Mouse (Mus musculus): ENCODE measurements around the gene Flywch2.

The Flywch2 gene

DNA sequence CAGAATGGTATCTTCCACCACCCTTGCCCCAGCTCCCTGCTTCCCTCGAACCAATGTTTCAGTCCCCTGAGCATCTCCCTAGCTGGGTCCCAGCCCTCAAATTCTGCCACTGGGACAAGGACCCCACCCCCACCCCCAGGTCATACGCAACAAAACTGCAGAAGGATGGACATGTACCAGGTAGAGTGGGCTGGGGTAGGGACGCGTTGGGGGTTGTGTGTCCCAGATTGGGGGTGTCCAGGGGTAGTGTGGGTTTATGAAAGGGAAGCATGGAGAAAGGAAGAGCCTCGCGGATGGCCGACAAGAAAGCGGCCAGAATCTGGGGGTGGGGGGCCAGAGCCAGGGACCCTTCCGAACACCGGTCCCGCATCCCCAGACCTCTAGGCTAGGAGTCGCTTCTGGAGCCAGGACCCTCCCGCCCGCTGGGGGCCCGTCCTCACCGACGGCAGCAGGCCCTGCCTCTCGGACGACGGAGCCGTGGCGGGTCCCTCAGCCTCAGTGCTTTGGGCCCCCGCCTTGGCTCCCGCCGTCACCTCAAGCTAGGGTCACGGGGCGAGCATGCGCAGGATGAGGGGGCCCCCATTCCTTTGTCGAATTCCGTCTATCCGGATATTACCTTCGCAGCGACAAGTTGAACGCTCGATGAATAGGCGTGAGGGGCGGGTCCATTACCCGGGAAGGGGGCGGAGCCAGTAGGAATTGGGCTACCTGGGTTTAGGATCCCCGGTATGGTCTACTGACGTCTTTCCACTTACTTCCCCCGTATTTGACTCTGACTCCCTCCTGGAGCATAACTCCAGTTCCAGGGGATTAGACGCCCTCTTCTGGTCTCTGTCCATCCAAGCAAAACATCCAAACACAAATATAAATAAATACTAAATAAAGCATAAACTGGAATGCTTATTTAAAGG lies at the start of gene Flywch2:
Gene Flywch2 (minus strand): TSS at position 521 of the 911 bp plus-strand sequence.
- peak; percentile 83 for DNase-seq (ENCODE audit: low spot score)

DNA sequence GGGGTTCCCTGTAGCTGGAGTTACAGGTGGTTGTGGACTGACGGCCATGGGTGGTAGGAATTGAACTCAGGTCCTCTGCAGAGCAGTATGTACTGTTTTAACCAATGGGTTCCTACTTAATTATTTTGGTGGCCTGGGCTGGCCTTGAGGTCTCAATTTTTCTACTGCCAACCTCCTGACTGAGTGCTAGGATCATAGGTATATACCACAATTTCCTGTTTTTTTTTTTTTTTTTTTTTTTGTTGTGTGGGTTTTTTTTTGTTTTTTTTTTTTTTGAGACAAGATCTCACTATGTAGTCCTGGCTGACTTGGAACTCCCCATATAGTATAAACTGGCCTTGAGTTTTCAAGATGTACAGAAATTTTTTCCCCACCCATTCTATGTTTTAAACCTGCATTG lies 45.3 kb upstream of the Flywch2 start:
- DNase-seq (ENCODE audit: low spot score): no peak

DNA sequence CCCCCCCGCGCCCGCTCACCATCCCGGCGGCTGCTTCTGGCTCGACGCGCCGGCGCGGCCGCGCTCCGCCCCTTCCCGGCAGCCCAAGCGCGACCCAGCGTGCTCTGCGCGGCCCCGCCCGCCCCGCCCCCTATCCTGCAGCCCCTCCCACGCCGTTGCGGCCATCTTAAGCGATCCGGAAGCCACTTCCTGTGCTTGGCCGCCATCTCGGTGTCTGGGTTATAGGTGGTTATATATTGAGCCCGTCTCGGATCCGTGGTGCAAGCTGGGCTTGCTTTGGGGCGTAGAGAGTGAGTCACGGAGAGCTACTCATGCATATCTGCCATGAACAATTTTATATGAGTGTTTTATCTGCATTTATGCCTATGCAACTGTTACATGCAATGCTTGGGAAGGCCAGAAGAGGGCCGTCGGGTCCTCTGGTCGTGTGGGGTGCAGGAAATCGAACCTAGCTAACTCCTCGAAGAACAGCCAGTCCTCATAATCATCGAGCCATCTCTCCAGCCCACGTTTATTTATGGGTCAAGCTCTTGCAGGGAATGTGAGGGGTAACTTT lies 43.3 kb upstream of the Flywch2 start, which contains the start of gene Elob:
Gene Elob (minus strand): TSS at position 73 of the 556 bp plus-strand sequence.
- peak; percentile 93 for DNase-seq (ENCODE audit: low spot score)

DNA sequence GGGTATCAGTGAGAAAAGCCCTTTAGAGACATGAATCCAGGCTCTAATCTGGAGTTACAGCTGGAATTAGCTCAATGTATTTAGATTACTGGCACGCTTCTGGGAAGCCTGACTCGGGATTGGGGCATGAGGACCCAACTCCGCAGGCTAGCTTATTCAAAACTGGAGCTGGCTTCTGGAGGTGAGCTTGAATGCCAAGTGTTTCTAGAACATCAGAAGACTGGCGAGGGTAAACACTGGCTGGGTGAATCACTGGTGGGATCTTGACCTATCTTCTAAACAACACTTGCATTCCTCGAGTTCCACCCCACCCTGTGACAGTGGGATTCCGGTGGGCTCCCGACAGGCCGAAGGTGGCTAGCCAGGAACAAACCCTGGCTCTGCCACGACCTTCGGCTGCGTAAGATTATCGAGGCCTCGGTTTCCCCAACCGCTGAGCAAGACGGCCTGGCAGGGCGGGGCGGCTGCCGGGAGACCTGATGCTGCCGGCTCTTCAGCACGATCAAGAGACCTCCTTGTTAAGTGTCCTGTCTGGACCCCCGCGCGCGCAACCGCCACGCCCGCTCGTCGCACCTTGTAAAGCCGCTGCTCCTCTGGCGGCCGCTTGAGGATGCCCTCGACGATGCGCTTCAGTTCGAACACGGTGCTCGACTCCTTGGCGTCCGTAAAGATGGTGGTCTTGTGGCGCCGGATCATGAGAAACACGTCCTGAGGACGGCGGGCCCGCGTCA lies 42.6 kb upstream of the Flywch2 start:
- DNase-seq (ENCODE audit: low spot score): peak; percentile 76

DNA sequence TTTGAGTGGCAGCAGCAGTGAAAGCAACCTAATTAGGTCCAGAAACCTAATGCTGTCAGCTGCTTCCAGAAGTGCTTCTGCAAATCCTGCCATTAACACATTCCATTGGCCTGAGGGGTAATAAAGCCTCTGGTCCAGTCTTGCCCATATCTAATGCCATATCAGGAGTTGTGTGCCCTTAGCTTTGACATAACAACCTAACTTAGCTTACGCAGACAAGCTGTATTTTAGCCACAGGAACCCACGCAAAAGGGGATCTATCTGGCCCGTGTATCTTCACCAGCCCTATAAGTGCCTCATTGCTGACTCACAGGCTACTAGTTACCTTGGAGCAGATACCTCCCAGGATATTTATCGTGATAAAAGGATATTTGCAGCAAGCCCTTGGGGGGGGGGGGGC lies 39.7 kb upstream of the Flywch2 start:
- DNase-seq (ENCODE audit: low spot score): no peak

DNA sequence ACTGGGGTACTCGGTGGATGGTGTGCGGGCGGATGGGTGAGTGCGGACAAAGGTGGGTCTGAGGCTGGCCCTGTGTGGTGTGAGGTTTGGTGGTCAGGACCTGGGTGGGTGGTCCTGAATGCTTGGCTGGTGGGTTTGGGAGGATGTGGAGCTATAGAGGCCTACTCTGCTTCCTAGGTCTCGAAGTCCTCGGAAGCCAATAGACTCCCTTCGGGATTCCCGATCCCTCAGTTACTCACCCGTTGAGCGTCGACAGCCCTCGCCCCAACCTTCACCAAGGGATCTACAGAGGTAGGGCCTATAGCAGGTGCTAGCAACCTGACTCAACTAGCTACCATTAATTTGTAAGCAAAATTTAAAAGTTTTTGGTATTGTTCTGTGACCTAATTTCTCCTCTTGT lies 37.7 kb upstream of the Flywch2 start:
- no peak for DNase-seq (ENCODE audit: low spot score)

DNA sequence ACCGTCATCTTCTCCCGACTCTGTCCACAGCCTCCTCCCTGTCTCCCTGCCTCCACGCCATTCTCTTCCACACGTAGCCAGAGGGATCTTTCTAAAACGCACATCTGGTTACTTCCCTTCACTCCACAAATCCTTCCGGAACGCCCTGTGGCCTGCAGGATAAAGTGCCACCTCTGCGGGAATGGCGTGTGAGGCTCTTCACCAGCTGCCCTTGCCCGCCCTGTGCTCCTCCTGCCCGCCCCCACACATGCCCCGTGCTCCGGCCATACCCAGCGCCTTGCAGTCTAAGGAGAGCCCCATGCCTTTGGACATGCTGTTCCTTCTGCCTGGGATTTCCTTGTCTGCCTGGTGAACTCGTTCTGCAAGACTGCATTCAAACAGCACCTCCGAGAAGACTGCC lies 37.1 kb upstream of the Flywch2 start:
- DNase-seq (ENCODE audit: low spot score): no peak

DNA sequence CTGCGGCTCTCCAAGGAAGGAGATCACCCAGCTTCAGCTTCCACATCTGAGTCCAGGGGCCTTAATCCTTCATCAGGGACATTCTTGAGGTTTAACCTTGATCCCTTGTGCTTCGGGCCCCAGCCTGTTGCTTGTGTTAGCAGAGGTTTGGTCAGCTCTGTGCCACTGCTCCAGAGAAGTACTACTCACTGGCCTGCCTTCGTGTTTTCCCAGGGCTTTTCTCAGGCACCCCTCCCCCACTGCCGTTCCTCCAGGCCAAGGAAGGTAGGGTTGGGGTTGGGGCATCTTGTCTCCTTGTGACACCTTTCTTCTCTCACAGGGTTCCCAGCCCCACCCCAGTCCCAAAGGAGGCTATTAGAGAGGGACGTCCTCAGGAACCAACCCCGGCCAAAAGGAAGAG lies 36.2 kb upstream of the Flywch2 start:
- DNase-seq (ENCODE audit: low spot score): no peak

DNA sequence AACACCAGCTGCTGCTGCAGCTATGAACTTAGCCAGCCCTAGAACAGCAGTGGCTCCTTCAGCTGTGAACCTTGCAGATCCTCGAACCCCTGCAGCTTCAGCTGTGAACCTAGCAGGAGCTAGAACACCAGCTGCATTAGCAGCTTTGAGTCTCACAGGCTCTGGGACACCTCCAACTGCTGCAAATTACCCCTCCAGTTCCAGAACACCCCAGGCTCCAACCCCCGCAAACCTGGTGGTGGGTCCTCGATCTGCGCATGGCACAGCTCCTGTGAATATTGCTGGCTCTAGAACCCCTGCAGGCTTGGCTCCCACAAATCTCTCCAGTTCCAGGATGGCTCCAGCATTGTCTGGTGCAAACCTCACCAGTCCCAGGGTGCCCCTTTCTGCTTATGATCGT lies 34.9 kb upstream of the Flywch2 start:
- DNase-seq (ENCODE audit: low spot score): no peak

DNA sequence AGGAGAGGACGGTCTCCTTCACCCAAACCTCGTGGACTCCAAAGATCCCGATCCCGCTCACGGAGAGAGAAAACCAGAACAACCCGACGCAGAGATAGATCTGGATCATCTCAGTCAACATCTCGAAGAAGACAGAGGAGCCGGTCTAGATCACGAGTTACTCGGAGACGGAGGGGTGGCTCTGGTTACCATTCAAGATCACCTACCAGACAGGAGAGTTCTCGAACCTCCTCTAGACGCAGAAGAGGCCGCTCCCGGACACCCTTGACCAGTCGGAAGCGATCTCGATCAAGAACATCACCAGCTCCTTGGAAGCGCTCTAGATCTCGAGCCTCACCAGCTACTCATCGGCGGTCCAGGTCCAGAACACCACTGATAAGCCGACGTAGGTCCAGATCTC lies 33.4 kb upstream of the Flywch2 start:
- DNase-seq (ENCODE audit: low spot score): no peak

DNA sequence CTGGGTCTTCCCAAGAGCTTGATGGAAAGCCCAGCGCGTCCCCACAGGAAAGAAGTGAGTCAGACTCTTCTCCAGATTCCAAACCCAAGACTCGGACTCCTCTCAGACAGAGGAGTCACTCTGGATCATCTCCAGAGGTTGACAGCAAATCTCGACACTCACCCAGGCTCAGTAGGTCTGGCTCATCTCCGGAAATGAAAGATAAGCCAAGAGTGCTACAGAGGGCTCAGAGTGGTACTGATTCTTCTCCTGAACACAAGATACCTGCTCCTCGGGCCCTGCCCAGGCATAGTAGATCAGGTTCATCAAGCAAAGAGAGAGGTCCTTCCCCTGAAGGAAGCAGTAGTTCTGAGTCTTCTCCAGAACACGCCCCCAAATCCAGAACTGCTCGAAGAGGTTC lies 32.7 kb upstream of the Flywch2 start:
- no peak for DNase-seq (ENCODE audit: low spot score)

DNA sequence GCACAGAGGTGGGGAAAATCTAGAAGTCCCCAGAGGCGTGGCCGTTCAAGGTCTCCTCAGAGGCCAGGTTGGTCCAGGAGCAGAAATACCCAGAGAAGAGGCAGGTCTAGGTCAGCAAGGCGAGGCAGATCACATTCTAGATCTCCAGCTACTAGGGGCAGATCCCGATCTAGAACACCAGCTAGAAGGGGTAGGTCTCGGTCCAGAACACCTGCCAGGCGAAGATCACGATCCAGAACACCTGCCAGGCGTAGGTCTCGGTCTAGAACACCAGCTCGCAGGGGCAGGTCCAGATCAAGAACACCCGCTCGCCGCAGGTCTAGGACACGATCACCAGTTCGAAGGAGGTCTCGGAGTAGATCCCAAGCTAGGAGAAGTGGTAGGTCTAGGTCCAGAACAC lies 29.8 kb upstream of the Flywch2 start:
- DNase-seq (ENCODE audit: low spot score): no peak

DNA sequence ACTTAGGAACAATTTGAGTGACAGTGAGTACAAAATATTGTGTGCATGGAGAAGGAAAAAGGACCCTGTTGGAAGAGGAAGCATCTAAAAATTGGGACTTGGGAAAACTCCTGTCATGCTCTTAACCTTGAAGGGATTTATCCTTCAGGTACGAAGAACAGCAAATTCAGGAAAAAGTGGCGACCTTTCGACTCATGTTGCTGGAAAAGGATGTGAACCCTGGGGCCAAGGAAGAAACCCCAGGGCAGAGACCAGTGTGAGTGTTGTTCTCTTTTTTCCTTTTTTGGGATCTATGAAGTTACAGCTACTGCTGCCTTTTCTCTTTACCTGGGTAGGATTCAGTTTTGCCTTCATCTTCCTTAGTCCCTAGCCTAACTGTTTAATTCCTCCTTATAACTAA lies 22.0 kb upstream of the Flywch2 start:
- no peak for DNase-seq (ENCODE audit: low spot score)

DNA sequence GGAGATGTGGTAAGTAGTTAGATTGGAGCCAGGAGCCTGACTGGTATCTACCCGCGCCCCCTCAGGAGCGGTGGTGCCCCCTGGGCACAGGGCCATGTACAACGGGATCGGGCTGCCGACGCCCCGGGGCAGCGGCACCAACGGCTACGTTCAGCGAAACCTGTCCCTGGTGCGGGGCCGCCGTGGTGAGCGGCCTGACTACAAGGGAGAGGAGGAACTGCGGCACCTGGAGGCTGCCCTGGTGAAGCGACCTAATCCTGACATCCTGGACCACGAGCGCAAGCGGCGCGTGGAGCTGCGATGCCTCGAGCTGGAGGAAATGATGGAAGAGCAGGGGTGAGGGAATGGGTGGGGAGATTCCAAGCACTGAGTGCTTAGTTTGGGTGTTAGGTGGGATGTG lies 21.0 kb upstream of the Flywch2 start:
- DNase-seq (ENCODE audit: low spot score): no peak

DNA sequence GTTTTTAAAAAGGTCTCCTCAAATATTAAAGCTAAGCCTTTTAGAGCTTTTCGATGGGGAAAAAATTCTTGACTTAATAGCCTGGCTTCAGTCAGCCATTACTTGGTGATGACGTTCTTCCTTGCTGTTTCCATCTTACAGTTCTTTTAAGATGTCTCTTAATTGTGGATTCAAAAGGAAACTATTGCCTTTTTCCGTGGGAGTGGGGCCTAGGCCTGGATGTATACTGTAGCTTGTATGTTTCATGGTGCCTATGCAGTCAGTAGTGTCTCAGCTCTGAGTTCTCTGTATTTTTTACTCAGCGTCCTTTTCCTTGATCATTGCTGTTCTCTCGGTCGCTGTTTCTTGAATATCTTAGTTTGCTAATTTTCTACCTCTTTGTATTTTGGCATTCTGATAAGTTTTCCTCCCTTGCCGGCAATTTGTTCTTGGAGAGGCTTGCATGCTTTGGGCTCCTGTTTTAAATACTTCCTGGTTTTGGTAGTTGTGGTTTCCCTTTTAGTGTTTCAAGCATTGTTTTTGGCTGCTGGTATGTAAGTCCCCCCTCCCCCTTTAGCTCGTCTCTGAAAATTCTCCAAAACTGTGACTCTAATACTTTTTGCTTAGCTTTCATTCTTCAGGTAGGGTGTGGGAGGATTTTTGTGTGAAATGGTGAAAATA lies 18.7 kb upstream of the Flywch2 start:
- DNase-seq (ENCODE audit: low spot score): no peak

DNA sequence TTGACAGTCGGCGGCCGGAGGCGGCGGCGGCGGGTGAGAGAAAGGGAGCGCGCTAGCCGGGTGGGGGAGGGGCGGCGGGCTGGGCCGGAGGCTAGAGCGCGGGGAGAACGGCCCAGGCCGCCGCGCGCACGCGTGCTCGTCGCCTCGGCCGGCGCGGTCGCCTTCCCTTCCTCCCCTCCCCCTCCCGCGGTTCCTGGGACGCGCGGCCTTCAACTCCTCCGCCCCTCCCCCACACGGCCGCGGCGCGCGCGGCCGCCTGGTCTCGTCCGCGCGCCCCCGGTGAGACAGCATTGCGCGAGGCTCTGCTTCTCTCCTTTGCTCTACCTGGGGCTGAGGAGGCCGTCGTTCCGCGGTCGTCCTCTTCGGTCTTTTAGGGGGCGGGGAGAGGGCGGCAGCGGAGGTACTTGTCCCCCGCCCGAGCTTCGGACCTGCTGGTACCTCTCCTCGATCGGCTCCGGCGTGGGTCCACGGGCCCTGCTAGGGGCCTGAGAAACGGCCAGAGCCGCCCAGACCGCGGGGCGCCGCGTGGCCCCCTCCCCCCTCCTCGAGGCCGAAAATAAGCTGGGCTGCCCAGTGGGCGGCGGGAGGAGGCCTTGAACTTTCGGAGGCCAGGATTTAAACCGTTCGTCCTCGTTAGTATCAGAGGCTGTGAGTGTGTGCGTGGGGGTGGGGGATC lies 17.6 kb upstream of the Flywch2 start:
- peak; percentile 88 for DNase-seq (ENCODE audit: low spot score)

DNA sequence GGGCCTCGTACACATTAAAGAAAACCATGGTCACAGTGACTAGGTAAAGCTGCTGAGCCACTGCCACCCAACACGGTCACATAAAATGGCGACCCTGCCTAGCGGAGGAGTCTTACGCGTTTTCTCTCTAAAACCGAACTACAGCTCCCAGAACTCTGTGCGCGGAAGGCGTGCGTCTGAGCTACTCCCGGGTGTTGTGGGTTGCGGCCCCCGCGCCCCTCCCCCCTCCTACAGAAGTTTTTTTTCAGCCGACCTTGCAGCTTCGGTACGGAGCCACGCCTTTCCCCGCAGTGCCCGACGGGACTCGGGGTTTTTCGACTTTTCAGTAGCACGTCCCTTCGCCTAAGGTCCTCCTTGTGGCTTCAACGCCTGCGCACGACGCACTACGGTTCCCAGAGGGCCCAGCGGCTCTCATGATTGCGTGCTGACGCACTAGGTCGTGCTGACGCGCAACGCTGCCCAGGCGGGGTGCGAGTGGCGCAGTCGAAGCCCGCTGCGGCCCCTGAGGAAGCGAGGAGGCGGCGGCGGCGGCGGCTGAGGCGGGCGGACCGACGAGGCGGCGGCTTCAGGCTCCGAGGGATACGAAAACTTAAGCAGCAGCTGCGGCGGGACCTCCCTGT lies 17.0 kb upstream of the Flywch2 start:
- DNase-seq (ENCODE audit: low spot score): peak; percentile 100

DNA sequence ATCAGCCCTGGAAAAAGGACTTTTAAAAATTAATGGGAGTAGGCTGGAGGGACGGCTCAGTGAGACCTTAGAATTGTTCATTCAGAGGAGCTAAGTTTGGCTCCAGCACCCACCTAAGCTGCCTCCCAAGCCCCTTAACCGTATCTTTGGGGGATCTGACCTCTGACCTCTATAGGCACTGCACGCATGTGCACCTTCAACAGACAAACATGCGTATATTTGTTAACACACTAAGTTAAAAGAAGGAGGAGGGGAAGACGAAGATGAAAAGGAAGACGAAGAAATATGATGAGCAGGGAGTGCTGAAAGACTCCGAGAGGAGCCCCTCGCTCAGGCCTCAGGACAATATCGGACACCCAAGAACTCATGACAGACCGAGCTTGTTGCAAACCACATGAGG lies 15.7 kb upstream of the Flywch2 start:
- DNase-seq (ENCODE audit: low spot score): no peak

DNA sequence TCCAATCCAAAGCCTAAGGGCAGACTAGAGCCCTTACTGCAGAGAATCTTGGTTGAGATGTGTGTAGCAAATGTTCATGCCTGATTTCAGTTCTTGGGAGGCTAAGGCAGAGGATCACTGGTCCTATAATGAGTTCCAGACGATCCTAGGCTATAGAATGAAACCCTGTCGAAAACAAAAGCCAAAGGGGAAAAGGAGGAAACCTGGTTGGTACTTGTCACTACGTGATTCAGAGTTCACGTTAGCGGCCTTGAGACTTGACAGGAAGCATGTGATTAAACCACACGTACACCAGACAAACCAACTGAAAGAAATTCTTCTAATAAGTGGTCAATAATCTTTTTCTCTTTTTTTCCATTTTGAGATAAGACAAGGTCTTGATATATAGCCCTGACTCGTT lies 11.4 kb upstream of the Flywch2 start:
- no peak for DNase-seq (ENCODE audit: low spot score)

DNA sequence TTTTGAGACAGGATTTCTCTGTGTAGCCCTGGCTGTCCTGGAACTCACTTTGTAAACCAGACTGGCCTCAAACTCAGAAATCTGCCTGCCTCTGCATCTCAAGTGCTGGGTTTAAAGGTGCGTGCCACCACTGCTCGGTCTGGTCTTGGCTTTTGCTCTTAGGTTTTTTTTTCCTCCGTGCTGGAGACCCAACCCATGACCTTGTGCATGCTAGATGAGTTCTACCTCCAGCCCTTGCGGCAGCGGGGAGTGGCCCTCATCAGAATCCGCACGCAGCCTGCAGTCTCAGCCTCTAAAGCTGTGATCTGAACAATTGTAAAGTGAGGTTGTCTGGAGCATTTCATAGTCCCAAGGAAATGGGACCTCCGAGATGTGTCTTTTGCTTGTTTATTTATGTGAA lies 9.4 kb upstream of the Flywch2 start:
- DNase-seq (ENCODE audit: low spot score): no peak

DNA sequence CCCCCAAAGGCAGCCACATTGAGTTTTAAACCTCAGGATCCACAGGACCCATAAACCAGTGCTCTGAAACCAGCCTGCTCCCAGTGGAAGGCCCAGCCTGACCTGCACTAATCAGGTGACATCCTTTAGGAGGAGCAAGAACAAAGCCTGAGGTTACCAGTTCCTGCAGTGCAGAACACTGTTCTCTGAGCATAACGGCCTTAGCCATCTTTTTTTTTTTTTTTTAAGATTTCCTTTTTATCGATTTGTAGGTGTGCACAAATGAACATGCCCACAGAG lies 5.1 kb upstream of the Flywch2 start:
- DNase-seq (ENCODE audit: low spot score): no peak

All from embryo, embryonic 10 days (tissue).